Mouse (Mus musculus): Measurements from ENCODE around the gene Rint1. TPM values are rescaled to one million over a fixed set of nuclear protein-coding genes. Genes with fewer than 3 reads are reported as not detected.

Rint1 gene
- polyA plus RNA-seq, 1 experiment from 2014 or later = 27.4 TPM

- Histone ChIP-seq H3K9me3 (replicated peaks; ENCODE audit: control insufficient read depth, low read length) (no peaks in the 10 kb centered on the region), H3K4me3 (ENCODE audit: low read depth, low read length) (no peak overlapping the region), H3K27me3 (ENCODE audit: control insufficient read depth, insufficient read depth, low read length) (no peaks in the 10 kb centered on the region), H3K36me3 (replicated peaks; ENCODE audit: control insufficient read depth, insufficient read depth, low read depth, low read length) (no peaks in the 10 kb centered on the region; the same call in 1 of the 2 replicates), H3K4me2 (ENCODE audit: low read depth, low read length) (no peak overlapping the region), H3K9ac (replicated peaks; ENCODE audit: low read length) (no peak overlapping the region), H3K4me1 (ENCODE audit: control insufficient read depth, insufficient read depth, low read length) (no peaks in the 10 kb centered on the region), H3K27ac (replicated peaks; ENCODE audit: low read depth, low read length) (no peak overlapping the region)
- DNase-seq (ENCODE audit: low spot score) (no peak), ATAC-seq (replicated peaks; ENCODE audit: insufficient number of reproducible peaks, low FRiP score, low TSS enrichment, low read depth) (no peak)
- 84% methylated on average over 4 of the region's 4 CpGs for WGBS
These were observed 1.6 kb downstream of the Rint1 start for GRCm38 (mm10) chr5:23789078-23789612.

- H3K4me1 ChIP-seq (ENCODE audit: control insufficient read depth, insufficient read depth, low read length) = no peaks in the 10 kb centered on the region
- H3K27ac ChIP-seq (replicated peaks; ENCODE audit: low read depth, low read length) = no peak overlapping the region
- no peaks in the 10 kb centered on the region for H3K9me3 ChIP-seq (replicated peaks; ENCODE audit: control insufficient read depth, low read length)
- H3K36me3 ChIP-seq (replicated peaks; ENCODE audit: control insufficient read depth, insufficient read depth, low read depth, low read length) = no peaks in the 10 kb centered on the region; the same call in 1 of the 2 replicates
- H3K9ac ChIP-seq (replicated peaks; ENCODE audit: low read length) = no peak overlapping the region
- ATAC-seq (replicated peaks; ENCODE audit: insufficient number of reproducible peaks, low FRiP score, low TSS enrichment, low read depth) (no peak), DNase-seq (ENCODE audit: low spot score) (no peak)
- no peak overlapping the region for H3K4me3 ChIP-seq (ENCODE audit: low read depth, low read length)
- no peaks in the 10 kb centered on the region for H3K27me3 ChIP-seq (ENCODE audit: control insufficient read depth, insufficient read depth, low read length)
- 90% methylated on average over 2 of the region's 2 CpGs for WGBS
- no peak overlapping the region for H3K4me2 ChIP-seq (ENCODE audit: low read depth, low read length)
These were observed 5.2 kb downstream of the Rint1 start for GRCm38 (mm10) chr5:23792726-23793125.

- Histone ChIP-seq H3K9ac (replicated peaks; ENCODE audit: low read length) (no peak overlapping the region), H3K9me3 (replicated peaks; ENCODE audit: control insufficient read depth, low read length) (no peaks in the 10 kb centered on the region), H3K4me1 (ENCODE audit: control insufficient read depth, insufficient read depth, low read length) (no peaks in the 10 kb centered on the region), H3K27me3 (ENCODE audit: control insufficient read depth, insufficient read depth, low read length) (no peaks in the 10 kb centered on the region), H3K4me3 (ENCODE audit: low read depth, low read length) (no peak overlapping the region), H3K27ac (replicated peaks; ENCODE audit: low read depth, low read length) (no peak overlapping the region), H3K36me3 (replicated peaks; ENCODE audit: control insufficient read depth, insufficient read depth, low read depth, low read length) (peaks cover 14% of the 10 kb centered on the region), H3K4me2 (ENCODE audit: low read depth, low read length) (no peak overlapping the region)
- ATAC-seq (replicated peaks; ENCODE audit: insufficient number of reproducible peaks, low FRiP score, low TSS enrichment, low read depth) = no peak
- DNase-seq (ENCODE audit: low spot score) = no peak
- 82% methylated on average over 5 of the region's 5 CpGs for WGBS
These were observed 27.3 kb downstream of the Rint1 start for GRCm38 (mm10) chr5:23814841-23815240.

- 89% methylated on average over 15 of the region's 15 CpGs for WGBS
- Histone ChIP-seq H3K9me3 (replicated peaks; ENCODE audit: control insufficient read depth, low read length) (no peaks in the 10 kb centered on the region), H3K4me3 (ENCODE audit: low read depth, low read length) (no peak overlapping the region), H3K9ac (replicated peaks; ENCODE audit: low read length) (no peak overlapping the region), H3K4me2 (ENCODE audit: low read depth, low read length) (no peak overlapping the region), H3K27ac (replicated peaks; ENCODE audit: low read depth, low read length) (no peak overlapping the region), H3K27me3 (ENCODE audit: control insufficient read depth, insufficient read depth, low read length) (no peaks in the 10 kb centered on the region), H3K36me3 (replicated peaks; ENCODE audit: control insufficient read depth, insufficient read depth, low read depth, low read length) (peaks cover 14% of the 10 kb centered on the region), H3K4me1 (ENCODE audit: control insufficient read depth, insufficient read depth, low read length) (no peaks in the 10 kb centered on the region)
- DNase-seq (ENCODE audit: low spot score) = no peak
- no peak for ATAC-seq (replicated peaks; ENCODE audit: insufficient number of reproducible peaks, low FRiP score, low TSS enrichment, low read depth)
These were observed 29.2 kb downstream of the Rint1 start for GRCm38 (mm10) chr5:23816681-23817080.

GRCm38 (mm10) chr5:23822306-23822705 is 34.8 kb downstream of the Rint1 start:
- WGBS = 75% methylated on average over 11 of the region's 11 CpGs
- DNase-seq (ENCODE audit: low spot score) = no peak
- no peak for ATAC-seq (replicated peaks; ENCODE audit: insufficient number of reproducible peaks, low FRiP score, low TSS enrichment, low read depth)
- Histone ChIP-seq H3K4me2 (ENCODE audit: low read depth, low read length) (no peak overlapping the region), H3K9me3 (replicated peaks; ENCODE audit: control insufficient read depth, low read length) (no peaks in the 10 kb centered on the region), H3K4me3 (ENCODE audit: low read depth, low read length) (no peak overlapping the region), H3K9ac (replicated peaks; ENCODE audit: low read length) (no peak overlapping the region), H3K4me1 (ENCODE audit: control insufficient read depth, insufficient read depth, low read length) (no peaks in the 10 kb centered on the region), H3K27ac (replicated peaks; ENCODE audit: low read depth, low read length) (no peak overlapping the region), H3K36me3 (replicated peaks; ENCODE audit: control insufficient read depth, insufficient read depth, low read depth, low read length) (no peaks in the 10 kb centered on the region; the same call in 1 of the 2 replicates), H3K27me3 (ENCODE audit: control insufficient read depth, insufficient read depth, low read length) (no peaks in the 10 kb centered on the region)

- Histone ChIP-seq H3K36me3 (replicated peaks; ENCODE audit: control insufficient read depth, insufficient read depth, low read depth, low read length) (no peaks in the 10 kb centered on the region; the same call in 1 of the 2 replicates), H3K27me3 (ENCODE audit: control insufficient read depth, insufficient read depth, low read length) (no peaks in the 10 kb centered on the region), H3K9me3 (replicated peaks; ENCODE audit: control insufficient read depth, low read length) (no peaks in the 10 kb centered on the region), H3K4me1 (ENCODE audit: control insufficient read depth, insufficient read depth, low read length) (no peaks in the 10 kb centered on the region), H3K9ac (replicated peaks; ENCODE audit: low read length) (no peak overlapping the region), H3K4me2 (ENCODE audit: low read depth, low read length) (no peak overlapping the region), H3K27ac (replicated peaks; ENCODE audit: low read depth, low read length) (no peak overlapping the region), H3K4me3 (ENCODE audit: low read depth, low read length) (no peak overlapping the region)
- DNase-seq (ENCODE audit: low spot score) (no peak), ATAC-seq (replicated peaks; ENCODE audit: insufficient number of reproducible peaks, low FRiP score, low TSS enrichment, low read depth) (0 out of 2 replicates have a peak, but pooled peaks have one; percentile 29)
- WGBS = 76% methylated on average over 8 of the region's 8 CpGs
These were observed 36.7 kb downstream of the Rint1 start for GRCm38 (mm10) chr5:23824171-23824733.

GRCm38 (mm10) chr5:23826321-23827004 is 39.0 kb downstream of the Rint1 start:
- H3K9ac ChIP-seq (replicated peaks; ENCODE audit: low read length) = no peak overlapping the region
- peaks cover under 1% of the 10 kb centered on the region; the same call in 1 of the 2 replicates for H3K27me3 ChIP-seq (ENCODE audit: control insufficient read depth, insufficient read depth, low read length)
- no peaks in the 10 kb centered on the region for H3K9me3 ChIP-seq (replicated peaks; ENCODE audit: control insufficient read depth, low read length)
- H3K4me1 ChIP-seq (ENCODE audit: control insufficient read depth, insufficient read depth, low read length) = no peaks in the 10 kb centered on the region
- no peak overlapping the region for H3K4me3 ChIP-seq (ENCODE audit: low read depth, low read length)
- DNase-seq (ENCODE audit: low spot score) (peak; percentile 75), ATAC-seq (replicated peaks; ENCODE audit: insufficient number of reproducible peaks, low FRiP score, low TSS enrichment, low read depth) (no peak)
- no peak overlapping the region for H3K4me2 ChIP-seq (ENCODE audit: low read depth, low read length)
- WGBS = 36% methylated on average over 11 of the region's 11 CpGs
- no peak overlapping the region for H3K27ac ChIP-seq (replicated peaks; ENCODE audit: low read depth, low read length)
- no peaks in the 10 kb centered on the region; the same call in 1 of the 2 replicates for H3K36me3 ChIP-seq (replicated peaks; ENCODE audit: control insufficient read depth, insufficient read depth, low read depth, low read length)
